31 mouse cellular contexts compared by ENCODE assay signal in the genomic region with DNA sequence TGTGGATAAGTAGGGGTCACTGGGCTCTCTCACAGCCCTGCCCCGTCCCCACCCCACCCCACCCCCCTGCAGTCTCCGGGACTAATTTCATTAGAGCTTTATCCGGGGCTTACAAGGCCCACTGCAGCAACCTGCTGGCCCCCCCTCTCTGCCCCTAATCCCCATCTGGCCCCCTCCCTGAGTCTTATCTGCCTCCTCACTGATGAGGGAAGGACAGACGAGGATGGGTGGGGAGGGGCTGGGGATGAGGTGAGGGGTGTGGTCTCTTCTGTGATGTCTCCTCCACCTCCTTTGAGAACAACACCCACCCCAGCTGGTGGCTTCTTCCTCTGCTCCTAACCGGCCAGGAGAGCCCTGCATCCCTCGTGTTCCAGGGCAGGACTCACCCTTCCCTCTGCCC. TPM values are rescaled to one million over a fixed set of nuclear protein-coding genes. Genes with fewer than 3 reads are reported as not detected.
DNase-seq lines count a peak whose midpoint lies in the region; ATAC-seq and TF ChIP-seq lines count a peak whose summit lies in the region.
"Had no signal": no experiment of that assay in that cellular context is flagged by ENCODE, and none has a peak within 500 bp of the region (broad histone marks: within the 10 kb centered on the region; RNA-seq: fewer than 3 reads in every experiment).

No protein-coding gene starts in this region.

- H3K36me3 ChIP-seq in forebrain, embryonic 10.5 days (replicated peaks): no peaks in the 10 kb centered on the region
- H3K36me3 ChIP-seq in forebrain, embryonic 12.5 days (replicated peaks): no peaks in the 10 kb centered on the region
- no peaks in the 10 kb centered on the region for H3K36me3 ChIP-seq in kidney, postnatal 0 days (ENCODE audit: insufficient read depth, low read length)
- H3K36me3 ChIP-seq in stomach, postnatal 0 days (ENCODE audit: control insufficient read depth, insufficient read depth, low read length): no peaks in the 10 kb centered on the region
- H3K36me3 ChIP-seq: embryonic facial prominence, embryonic 10.5 days; embryonic facial prominence, embryonic 13.5 days; G1E; hindbrain, embryonic 13.5 days had no signal

- DNase-seq in forebrain, embryonic 10.5 days (ENCODE audit: extremely low spot score, low spot score): no peak
- DNase-seq in kidney, postnatal 0 days (ENCODE audit: low spot score): no peak
- DNase-seq in kidney, postnatal 14 days: no peak
- DNase-seq in retina, embryonic 14.5 days (ENCODE audit: low spot score): peak; percentile 53
- no peak for DNase-seq in stomach, postnatal 0 days (ENCODE audit: low spot score)
- no peak for DNase-seq in layer of hippocampus, postnatal 36 days
- DNase-seq: adrenal gland, postnatal 10 days; adrenal gland, postnatal 36 days; cerebellum, adult 18-20 months; cerebellum, adult 9-10 months; cerebellum, postnatal 25 days; embryo, embryonic 11 days; forebrain, postnatal 0 days; gastrocnemius, adult 2 months; gastrocnemius, postnatal 14 days; heart, adult 11 months had no signal

- peaks cover 24% of the 10 kb centered on the region for H3K27me3 ChIP-seq in forebrain, embryonic 10.5 days (ENCODE audit: poor library complexity, severe bottlenecking)
- H3K27me3 ChIP-seq in forebrain, embryonic 12.5 days: peaks cover 21% of the 10 kb centered on the region
- H3K27me3 ChIP-seq in kidney, postnatal 0 days (ENCODE audit: insufficient read depth, low read length): peaks cover 3% of the 10 kb centered on the region; the same call in 1 of the 2 replicates
- no peaks in the 10 kb centered on the region for H3K27me3 ChIP-seq in stomach, postnatal 0 days (ENCODE audit: control insufficient read depth, insufficient read depth, low read length)
- H3K27me3 ChIP-seq: Patski had no signal

- no peak for TF ChIP-seq CTCF in kidney, postnatal 0 days (IDR thresholded peaks at IDR 0.05; ENCODE audit: low read depth)
- TF ChIP-seq CTCF in stomach, postnatal 0 days (IDR thresholded peaks at IDR 0.05; ENCODE audit: low read depth): no peak

- peak overlapping the region; percentile 40; the same call in 1 of the 2 replicates for H3K27ac ChIP-seq in forebrain, embryonic 10.5 days
- no peak overlapping the region for H3K27ac ChIP-seq in forebrain, embryonic 12.5 days
- H3K27ac ChIP-seq in kidney, postnatal 0 days: no peak overlapping the region
- no peak overlapping the region for H3K27ac ChIP-seq in stomach, postnatal 0 days (replicated peaks)
- H3K27ac ChIP-seq: embryonic facial prominence, embryonic 10.5 days; embryonic facial prominence, embryonic 13.5 days; gastrocnemius, adult 2 months; hindbrain, embryonic 13.5 days had no signal

- H3K4me2 ChIP-seq in forebrain, embryonic 12.5 days: no peak overlapping the region
- no peak overlapping the region for H3K4me2 ChIP-seq in kidney, postnatal 0 days (ENCODE audit: low read length)
- no peak overlapping the region for H3K4me2 ChIP-seq in stomach, postnatal 0 days (replicated peaks; ENCODE audit: low read depth)
- H3K4me2 ChIP-seq: embryonic facial prominence, embryonic 13.5 days; heart, embryonic 11.5 days; hindbrain, embryonic 13.5 days had no signal

- 3% methylated on average over 6 of the region's 6 CpGs for WGBS in forebrain, embryonic 10.5 days
- whole genome bisulfite sequencing in forebrain, embryonic 12.5 days: 7% methylated on average over 6 of the region's 6 CpGs
- 12% methylated on average over 6 of the region's 6 CpGs for WGBS in kidney, postnatal 0 days
- WGBS in stomach, postnatal 0 days: 3% methylated on average over 6 of the region's 6 CpGs

- no peak overlapping the region for H3K4me3 ChIP-seq in forebrain, embryonic 10.5 days
- no peak overlapping the region for H3K4me3 ChIP-seq in forebrain, embryonic 12.5 days (replicated peaks)
- no peak overlapping the region for H3K4me3 ChIP-seq in kidney, postnatal 0 days (replicated peaks; ENCODE audit: low read depth, low read length)
- no peak overlapping the region for H3K4me3 ChIP-seq in stomach, postnatal 0 days (ENCODE audit: low read depth, low read length)
- H3K4me3 ChIP-seq: embryonic facial prominence, embryonic 10.5 days; embryonic facial prominence, embryonic 13.5 days; erythroblast, embryonic 14.5 days; gastrocnemius, adult 2 months; hindbrain, embryonic 13.5 days had no signal

- H3K9ac ChIP-seq in forebrain, embryonic 12.5 days: no peak overlapping the region
- no peak overlapping the region for H3K9ac ChIP-seq in kidney, postnatal 0 days (ENCODE audit: low read depth, low read length)
- no peak overlapping the region for H3K9ac ChIP-seq in stomach, postnatal 0 days (ENCODE audit: low read length)
- H3K9ac ChIP-seq: embryonic facial prominence, embryonic 13.5 days; forebrain, postnatal 0 days; hindbrain, embryonic 13.5 days had no signal

- no peak for TF ChIP-seq EP300 in stomach, postnatal 0 days (optimal IDR thresholded peaks at IDR 0.05)

- no peak for ATAC-seq in forebrain, embryonic 12.5 days (ENCODE audit: low FRiP score)
- ATAC-seq in kidney, postnatal 0 days (replicated peaks; ENCODE audit: low FRiP score, low read depth): 0 out of 2 replicates have a peak, but pooled peaks have one; percentile 5
- 0 out of 2 replicates have a peak, but pooled peaks have one; percentile 25 for ATAC-seq in stomach, postnatal 0 days (ENCODE audit: low FRiP score, low TSS enrichment)
- ATAC-seq in megakaryocyte, adult 5-6 weeks (ENCODE audit: poor library complexity, severe bottlenecking): no peak
- ATAC-seq: forebrain, embryonic 14.5 days; forebrain, postnatal 0 days; hindbrain, embryonic 16.5 days; Patski had no signal

- no peaks in the 10 kb centered on the region for H3K9me3 ChIP-seq in forebrain, embryonic 10.5 days
- H3K9me3 ChIP-seq in forebrain, embryonic 12.5 days: no peaks in the 10 kb centered on the region; the same call in 1 of the 2 replicates
- H3K9me3 ChIP-seq in kidney, postnatal 0 days (replicated peaks; ENCODE audit: low read length): no peaks in the 10 kb centered on the region
- H3K9me3 ChIP-seq in stomach, postnatal 0 days (ENCODE audit: control insufficient read depth, low read length): no peaks in the 10 kb centered on the region
- H3K9me3 ChIP-seq: embryonic facial prominence, embryonic 10.5 days; embryonic facial prominence, embryonic 13.5 days; G1E; hindbrain, embryonic 13.5 days had no signal

- H3K4me1 ChIP-seq in forebrain, embryonic 10.5 days: peaks cover 17% of the 10 kb centered on the region
- H3K4me1 ChIP-seq in forebrain, embryonic 12.5 days: peaks cover 8% of the 10 kb centered on the region; the same call in 1 of the 2 replicates
- H3K4me1 ChIP-seq in kidney, postnatal 0 days (replicated peaks; ENCODE audit: insufficient read depth, low read length): no peaks in the 10 kb centered on the region
- no peaks in the 10 kb centered on the region for H3K4me1 ChIP-seq in stomach, postnatal 0 days (replicated peaks; ENCODE audit: control insufficient read depth, insufficient read depth)
- H3K4me1 ChIP-seq: hindbrain, embryonic 13.5 days had no signal

RNA-seq across cellular contexts. Expression of a gene that starts 15.2 kb away (rescaled TPM):
- polyA plus RNA-seq in forebrain, embryonic 10.5 days (2016; fragmentation: Nextera tagmentation; extraction: Ambion mirVana): 3.5 and 3.8 TPM in 2 replicates
- polyA plus RNA-seq in forebrain, embryonic 12.5 days (2016; fragmentation: Nextera tagmentation; extraction: Ambion mirVana): 3.5 and 4.0 TPM in 2 replicates
- polyA plus RNA-seq in kidney, postnatal 0 days (2015; fragmentation: Nextera tagmentation; extraction: Ambion mirVana): 3.6 and 3.9 TPM in 2 replicates
- 3.3 and 3.5 TPM in 2 replicates for polyA plus RNA-seq in stomach, postnatal 0 days (2015; fragmentation: Nextera tagmentation; extraction: Ambion mirVana)
- not detected in 2 replicates for total RNA-seq in megakaryocyte, adult 5-6 weeks (2015)
- total RNA-seq in megakaryocyte, adult 5-6 weeks (2017): not detected in 2 replicates
- total RNA-seq in layer of hippocampus, postnatal 36 days (2021): not detected
- total RNA-seq: adrenal gland, adult 18-20 months; common myeloid progenitor, adult 5-6 weeks; gastrocnemius, adult 2 months; gastrocnemius, postnatal 14 days; heart, adult 8-10 months had no signal
- polyA plus RNA-seq: frontal cortex, adult 2 months; G1E; Patski had no signal

RNA-seq across cellular contexts. Expression of a gene that starts 29.6 kb away (rescaled TPM):
- 5.2 and 5.5 TPM in 2 replicates for polyA plus RNA-seq in forebrain, embryonic 10.5 days (2016; fragmentation: Nextera tagmentation; extraction: Ambion mirVana)
- 4.2 and 5.1 TPM in 2 replicates for polyA plus RNA-seq in forebrain, embryonic 12.5 days (2016; fragmentation: Nextera tagmentation; extraction: Ambion mirVana)
- 7.7 and 8.5 TPM in 2 replicates for polyA plus RNA-seq in kidney, postnatal 0 days (2015; fragmentation: Nextera tagmentation; extraction: Ambion mirVana)
- polyA plus RNA-seq in stomach, postnatal 0 days (2015; fragmentation: Nextera tagmentation; extraction: Ambion mirVana): 8.7 and 9.2 TPM in 2 replicates
- not detected in 2 replicates for total RNA-seq in megakaryocyte, adult 5-6 weeks (2015)
- not detected in 2 replicates for total RNA-seq in megakaryocyte, adult 5-6 weeks (2017)
- total RNA-seq in layer of hippocampus, postnatal 36 days (2021): 1 to 10 TPM; 1.7 to 3.7 TPM
- total RNA-seq: common myeloid progenitor, adult 5-6 weeks had no signal

RNA-seq across cellular contexts. Expression of a gene that starts 52.0 kb away (rescaled TPM):
- polyA plus RNA-seq in forebrain, embryonic 10.5 days (2016; fragmentation: Nextera tagmentation; extraction: Ambion mirVana): 511 and 540 TPM in 2 replicates
- polyA plus RNA-seq in forebrain, embryonic 12.5 days (2016; fragmentation: Nextera tagmentation; extraction: Ambion mirVana): 370 and 384 TPM in 2 replicates
- polyA plus RNA-seq in kidney, postnatal 0 days (2015; fragmentation: Nextera tagmentation; extraction: Ambion mirVana): 645 and 750 TPM in 2 replicates
- polyA plus RNA-seq in stomach, postnatal 0 days (2015; fragmentation: Nextera tagmentation; extraction: Ambion mirVana): 491 and 514 TPM in 2 replicates
- total RNA-seq in megakaryocyte, adult 5-6 weeks (2015): 1,429 and 1,585 TPM in 2 replicates
- 468 and 491 TPM in 2 replicates for total RNA-seq in megakaryocyte, adult 5-6 weeks (2017)
- 100 to 1,000 TPM; 342 TPM for total RNA-seq in layer of hippocampus, postnatal 36 days (2021)

Comparison
In these comparisons a context has a peak if more than half of its experiments do, and no peak if none do; other contexts are left out.
1. ATAC-seq: peak in kidney, postnatal 0 days (single experiment) and stomach, postnatal 0 days (single experiment); none in forebrain, embryonic 12.5 days (single experiment) and megakaryocyte, adult 5-6 weeks (single experiment).